Comparison of ENCODE assay signal across 12 mouse cellular contexts in the genomic region with DNA sequence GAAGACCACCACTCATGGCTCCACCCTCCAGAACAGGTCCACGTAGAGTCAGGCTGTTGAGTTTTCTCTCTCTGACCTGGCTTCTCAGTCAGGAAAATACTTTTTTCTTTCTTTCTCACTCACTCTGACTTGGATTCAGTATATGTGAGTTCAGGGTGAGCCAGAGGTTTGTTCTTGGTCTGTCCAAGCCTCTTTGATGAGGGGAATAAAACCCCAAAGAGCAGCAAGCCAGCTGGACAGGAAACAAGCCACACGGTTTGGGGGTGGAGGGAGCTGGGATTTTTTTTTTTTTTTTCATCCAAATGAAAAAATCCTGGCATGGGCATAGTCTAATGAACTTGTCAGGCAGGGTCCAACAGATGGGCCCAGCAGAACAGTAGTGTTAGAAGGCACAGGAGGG.
DNase-seq lines count a peak whose midpoint lies in the region; ATAC-seq lines count a peak whose summit lies in the region.
"Had no signal": no experiment of that assay in that cellular context is flagged by ENCODE, and none has a peak within 500 bp of the region (broad histone marks: within the 10 kb centered on the region; RNA-seq: fewer than 3 reads in every experiment).

No protein-coding gene starts in this region.

- no peak overlapping the region for H3K4me3 ChIP-seq in forebrain, embryonic 10.5 days
- H3K4me3 ChIP-seq in forebrain, embryonic 16.5 days (replicated peaks; ENCODE audit: low read length) = no peak overlapping the region
- H3K4me3 ChIP-seq in kidney, embryonic 15.5 days (replicated peaks) = no peak overlapping the region
- H3K4me3 ChIP-seq in embryonic facial prominence, embryonic 13.5 days = no peak overlapping the region
- no peak overlapping the region for H3K4me3 ChIP-seq in limb, embryonic 15.5 days

- H3K4me1 ChIP-seq in forebrain, embryonic 10.5 days = peaks cover 19% of the 10 kb centered on the region
- peaks cover 16% of the 10 kb centered on the region for H3K4me1 ChIP-seq in forebrain, embryonic 16.5 days (replicated peaks; ENCODE audit: control insufficient read depth, insufficient read depth, low read length)
- peaks cover 55% of the 10 kb centered on the region for H3K4me1 ChIP-seq in kidney, embryonic 15.5 days
- peaks cover 28% of the 10 kb centered on the region for H3K4me1 ChIP-seq in embryonic facial prominence, embryonic 13.5 days
- H3K4me1 ChIP-seq in limb, embryonic 15.5 days = peaks cover 51% of the 10 kb centered on the region

- H3K9ac ChIP-seq in forebrain, embryonic 16.5 days (replicated peaks; ENCODE audit: low read depth, low read length) = no peak overlapping the region
- H3K9ac ChIP-seq in kidney, embryonic 15.5 days = no peak overlapping the region
- no peak overlapping the region for H3K9ac ChIP-seq in embryonic facial prominence, embryonic 13.5 days
- H3K9ac ChIP-seq in limb, embryonic 15.5 days = no peak overlapping the region

- H3K9me3 ChIP-seq in forebrain, embryonic 10.5 days = no peaks in the 10 kb centered on the region
- H3K9me3 ChIP-seq in forebrain, embryonic 16.5 days (ENCODE audit: control insufficient read depth, low read length) = no peaks in the 10 kb centered on the region
- no peaks in the 10 kb centered on the region for H3K9me3 ChIP-seq in kidney, embryonic 15.5 days (replicated peaks)
- no peaks in the 10 kb centered on the region for H3K9me3 ChIP-seq in embryonic facial prominence, embryonic 13.5 days
- H3K9me3 ChIP-seq in limb, embryonic 15.5 days = no peaks in the 10 kb centered on the region

- H3K27me3 ChIP-seq in forebrain, embryonic 10.5 days (ENCODE audit: poor library complexity, severe bottlenecking) = no peaks in the 10 kb centered on the region
- no peaks in the 10 kb centered on the region for H3K27me3 ChIP-seq in forebrain, embryonic 16.5 days (replicated peaks; ENCODE audit: control insufficient read depth, insufficient read depth, low read length)
- H3K27me3 ChIP-seq in kidney, embryonic 15.5 days = no peaks in the 10 kb centered on the region
- H3K27me3 ChIP-seq in embryonic facial prominence, embryonic 13.5 days = no peaks in the 10 kb centered on the region
- H3K27me3 ChIP-seq in limb, embryonic 15.5 days = no peaks in the 10 kb centered on the region

- DNase-seq in forebrain, embryonic 10.5 days (ENCODE audit: extremely low spot score, low spot score) = no peak
- no peak for DNase-seq in kidney, postnatal 14 days
- no peak for DNase-seq in testis, postnatal 10 days (ENCODE audit: low spot score)
- DNase-seq in T-cell, adult 2 months (ENCODE audit: low spot score) = no peak
- DNase-seq: right cerebral cortex, postnatal 4 days; thymus, adult 18-20 months had no signal

- WGBS in forebrain, embryonic 10.5 days = 59% methylated on average over 2 of the region's 2 CpGs
- WGBS in forebrain, embryonic 16.5 days = 60% methylated on average over 2 of the region's 2 CpGs
- 25% methylated on average over 2 of the region's 2 CpGs for WGBS in kidney, embryonic 15.5 days
- WGBS in embryonic facial prominence, embryonic 13.5 days = 39% methylated on average over 2 of the region's 2 CpGs
- WGBS in limb, embryonic 15.5 days = 20% methylated on average over 2 of the region's 2 CpGs

- H3K27ac ChIP-seq in forebrain, embryonic 10.5 days = peak overlapping the region; percentile 62; the same call in 1 of the 2 replicates
- no peak overlapping the region for H3K27ac ChIP-seq in forebrain, embryonic 16.5 days (ENCODE audit: low read length)
- H3K27ac ChIP-seq in kidney, embryonic 15.5 days = peak overlapping the region; percentile 79
- H3K27ac ChIP-seq in embryonic facial prominence, embryonic 13.5 days = peak overlapping the region; percentile 39; the same call in 1 of the 2 replicates
- H3K27ac ChIP-seq in limb, embryonic 15.5 days = peak overlapping the region; percentile 71

- peaks cover 13% of the 10 kb centered on the region for H3K36me3 ChIP-seq in forebrain, embryonic 10.5 days (replicated peaks)
- no peaks in the 10 kb centered on the region for H3K36me3 ChIP-seq in forebrain, embryonic 16.5 days (ENCODE audit: control insufficient read depth, insufficient read depth)
- H3K36me3 ChIP-seq in kidney, embryonic 15.5 days = peaks cover 11% of the 10 kb centered on the region; the same call in 1 of the 2 replicates
- peaks cover 18% of the 10 kb centered on the region for H3K36me3 ChIP-seq in embryonic facial prominence, embryonic 13.5 days
- peaks cover 5% of the 10 kb centered on the region; the same call in 1 of the 2 replicates for H3K36me3 ChIP-seq in limb, embryonic 15.5 days

- no peak overlapping the region for H3K4me2 ChIP-seq in forebrain, embryonic 16.5 days (ENCODE audit: low read length)
- no peak overlapping the region for H3K4me2 ChIP-seq in kidney, embryonic 15.5 days
- no peak overlapping the region for H3K4me2 ChIP-seq in embryonic facial prominence, embryonic 13.5 days
- H3K4me2 ChIP-seq in limb, embryonic 15.5 days = no peak overlapping the region
- H3K4me2 ChIP-seq: midbrain, embryonic 11.5 days had no signal

- no peak for ATAC-seq in forebrain, embryonic 16.5 days
- ATAC-seq in kidney, embryonic 15.5 days (replicated peaks; ENCODE audit: low FRiP score) = no peak
- no peak for ATAC-seq in embryonic facial prominence, embryonic 13.5 days (ENCODE audit: insufficient number of reproducible peaks, insufficient read depth, low FRiP score, low TSS enrichment, low read depth)
- ATAC-seq in limb, embryonic 15.5 days (ENCODE audit: insufficient number of reproducible peaks, low FRiP score, low TSS enrichment, low read depth) = peak; percentile 64; the same call in 1 of the 2 replicates
- ATAC-seq: forebrain, embryonic 14.5 days had no signal
